8 mouse cellular contexts compared by ENCODE assay signal in the genomic region with DNA sequence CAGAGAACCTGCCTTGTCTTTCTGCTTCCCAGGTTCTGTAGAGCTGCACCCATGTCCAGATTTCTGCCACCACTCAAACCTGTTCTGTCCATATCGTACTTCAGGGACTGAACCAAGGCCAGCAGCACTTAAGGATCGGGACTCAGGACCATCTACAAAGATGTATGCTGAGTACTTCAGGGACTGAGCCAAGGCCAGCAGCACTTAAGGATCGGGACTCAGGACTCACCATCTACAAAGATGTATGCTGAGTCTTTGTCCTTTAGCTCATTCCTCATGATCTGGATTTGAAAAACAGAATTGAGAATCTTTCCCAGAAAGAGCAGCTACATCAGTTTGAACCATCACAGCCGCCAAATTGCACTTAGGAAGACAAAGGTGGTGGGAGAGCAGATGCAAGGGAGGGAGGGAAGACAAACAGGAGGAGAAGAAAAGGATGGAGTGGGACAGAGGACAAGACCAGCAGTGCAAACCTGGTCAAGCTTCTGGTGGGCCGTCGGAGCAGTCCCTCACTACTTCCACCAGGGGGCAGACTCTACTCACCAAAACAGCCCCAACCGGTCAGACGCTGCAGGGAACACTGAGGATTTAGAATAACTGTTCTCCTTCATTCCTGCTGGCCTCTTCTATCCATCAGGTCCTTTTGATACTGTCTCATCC. TPM values are rescaled to one million over a fixed set of nuclear protein-coding genes. Genes with fewer than 3 reads are reported as not detected.
DNase-seq lines count a peak whose midpoint lies in the region; ATAC-seq and TF ChIP-seq lines count a peak whose summit lies in the region.

No protein-coding gene starts in this region.

- peak; percentile 63 for ATAC-seq in kidney, postnatal 0 days (replicated peaks; ENCODE audit: low FRiP score, low read depth)
- peak; percentile 88; the same call in 1 of the 2 replicates for ATAC-seq in neural tube, embryonic 13.5 days (ENCODE audit: low read depth)
- ATAC-seq in stomach, postnatal 0 days (ENCODE audit: low FRiP score, low TSS enrichment) = peak; percentile 64; the same call in 1 of the 2 replicates

- intact Hi-C loops in heart, adult 2 months (cut with DNase I) = loop anchor here (1.0 to 2.0 kb wide), 3 partner anchors 128 to 490 kb away; no protein-coding TSS in a partner anchor

- TF ChIP-seq POLR2A in heart, adult 2 months (IDR thresholded peaks at IDR 0.05; ENCODE audit: insufficient read depth, low read depth, low read length) = no peak
- TF ChIP-seq POLR2A in liver, adult 2 months (IDR thresholded peaks at IDR 0.05; ENCODE audit: extremely low read depth, insufficient read depth, low read length) = no peak

- peaks cover 19% of the 10 kb centered on the region for H3K4me1 ChIP-seq in embryonic facial prominence, embryonic 10.5 days
- no peaks in the 10 kb centered on the region for H3K4me1 ChIP-seq in heart, adult 2 months (ENCODE audit: control insufficient read depth, insufficient read depth, low read length)
- no peaks in the 10 kb centered on the region for H3K4me1 ChIP-seq in kidney, postnatal 0 days (replicated peaks; ENCODE audit: insufficient read depth, low read length)
- no peaks in the 10 kb centered on the region for H3K4me1 ChIP-seq in liver, adult 2 months (ENCODE audit: control insufficient read depth, insufficient read depth, low read length)
- peaks cover 21% of the 10 kb centered on the region for H3K4me1 ChIP-seq in neural tube, embryonic 13.5 days (replicated peaks)
- no peaks in the 10 kb centered on the region for H3K4me1 ChIP-seq in stomach, postnatal 0 days (replicated peaks; ENCODE audit: control insufficient read depth, insufficient read depth)

- TF ChIP-seq EP300 in heart, adult 2 months (IDR thresholded peaks at IDR 0.05; ENCODE audit: insufficient read depth, low read depth, low read length) = peak; percentile 78; the same call in 1 of the 2 replicates
- TF ChIP-seq EP300 in stomach, postnatal 0 days (optimal IDR thresholded peaks at IDR 0.05) = no peak

- H3K79me2 ChIP-seq in heart, adult 2 months (replicated peaks; ENCODE audit: control insufficient read depth, insufficient read depth, low read length) = no peaks in the 10 kb centered on the region
- H3K79me2 ChIP-seq in liver, adult 2 months (ENCODE audit: control insufficient read depth, insufficient read depth, low read length) = no peaks in the 10 kb centered on the region

- peaks cover 25% of the 10 kb centered on the region for H3K27me3 ChIP-seq in embryonic facial prominence, embryonic 10.5 days (replicated peaks; ENCODE audit: low read depth, poor library complexity, severe bottlenecking)
- H3K27me3 ChIP-seq in heart, adult 2 months (ENCODE audit: control insufficient read depth, insufficient read depth, low read length) = no peaks in the 10 kb centered on the region
- no peaks in the 10 kb centered on the region for H3K27me3 ChIP-seq in kidney, postnatal 0 days (ENCODE audit: insufficient read depth, low read length)
- no peaks in the 10 kb centered on the region; the same call in 1 of the 2 replicates for H3K27me3 ChIP-seq in liver, adult 2 months (ENCODE audit: control insufficient read depth, insufficient read depth, low read length)
- no peaks in the 10 kb centered on the region for H3K27me3 ChIP-seq in neural tube, embryonic 13.5 days
- no peaks in the 10 kb centered on the region for H3K27me3 ChIP-seq in stomach, postnatal 0 days (ENCODE audit: control insufficient read depth, insufficient read depth, low read length)

- no peak overlapping the region for H3K9ac ChIP-seq in heart, adult 2 months (ENCODE audit: low read depth, low read length)
- H3K9ac ChIP-seq in kidney, postnatal 0 days (ENCODE audit: low read depth, low read length) = no peak overlapping the region
- H3K9ac ChIP-seq in liver, adult 2 months (ENCODE audit: low read depth, low read length) = no peak overlapping the region
- H3K9ac ChIP-seq in neural tube, embryonic 13.5 days = no peak overlapping the region
- peak overlapping the region; percentile 13; the same call in 1 of the 2 replicates for H3K9ac ChIP-seq in stomach, postnatal 0 days (ENCODE audit: low read length)

- H3K4me3 ChIP-seq in embryonic facial prominence, embryonic 10.5 days = no peak overlapping the region
- H3K4me3 ChIP-seq in heart, adult 2 months = no peak overlapping the region
- H3K4me3 ChIP-seq in kidney, postnatal 0 days (replicated peaks; ENCODE audit: low read depth, low read length) = no peak overlapping the region
- no peak overlapping the region for H3K4me3 ChIP-seq in liver, adult 2 months (ENCODE audit: insufficient read depth, low read depth, low read length)
- no peak overlapping the region for H3K4me3 ChIP-seq in neural tube, embryonic 13.5 days
- no peak overlapping the region for H3K4me3 ChIP-seq in stomach, postnatal 0 days (ENCODE audit: low read depth, low read length)

- peak; percentile 90 for DNase-seq in 3T3-L1 (ENCODE audit: low read depth, low spot score)
- DNase-seq in adrenal gland, postnatal 14 days = peak; percentile 84
- peak; percentile 82 for DNase-seq in embryonic facial prominence, embryonic 10.5 days (ENCODE audit: low spot score)
- peak; percentile 65 to 73 for DNase-seq in heart, adult 2 months
- DNase-seq in kidney, postnatal 0 days (ENCODE audit: low spot score) = peak; percentile 92
- DNase-seq in liver, adult 2 months (ENCODE audit: extremely low read depth, low read depth, low spot score) = peak; percentile 36
- peak; percentile 75 for DNase-seq in stomach, postnatal 0 days (ENCODE audit: low spot score)

- TF ChIP-seq CTCF in heart, adult 2 months (IDR thresholded peaks at IDR 0.05) = no peak; the same call in 1 of the 2 replicates
- TF ChIP-seq CTCF in kidney, postnatal 0 days (IDR thresholded peaks at IDR 0.05; ENCODE audit: low read depth) = peak; percentile 99
- TF ChIP-seq CTCF in liver, adult 2 months (IDR thresholded peaks at IDR 0.05; ENCODE audit: low read depth, low read length) = peak; percentile 99
- peak; percentile 99 for TF ChIP-seq CTCF in stomach, postnatal 0 days (IDR thresholded peaks at IDR 0.05; ENCODE audit: low read depth)

- H3K27ac ChIP-seq in embryonic facial prominence, embryonic 10.5 days (replicated peaks) = peak overlapping the region; percentile 25
- H3K27ac ChIP-seq in heart, adult 2 months = no peak overlapping the region
- no peak overlapping the region for H3K27ac ChIP-seq in kidney, postnatal 0 days
- no peak overlapping the region for H3K27ac ChIP-seq in liver, adult 2 months (replicated peaks; ENCODE audit: insufficient read depth, low read depth, low read length)
- no peak overlapping the region for H3K27ac ChIP-seq in neural tube, embryonic 13.5 days (replicated peaks)
- H3K27ac ChIP-seq in stomach, postnatal 0 days (replicated peaks) = no peak overlapping the region

- H3K4me2 ChIP-seq in kidney, postnatal 0 days (ENCODE audit: low read length) = no peak overlapping the region
- no peak overlapping the region for H3K4me2 ChIP-seq in neural tube, embryonic 13.5 days
- no peak overlapping the region for H3K4me2 ChIP-seq in stomach, postnatal 0 days (replicated peaks; ENCODE audit: low read depth)

- H3K9me3 ChIP-seq in embryonic facial prominence, embryonic 10.5 days = no peaks in the 10 kb centered on the region
- no peaks in the 10 kb centered on the region for H3K9me3 ChIP-seq in kidney, postnatal 0 days (replicated peaks; ENCODE audit: low read length)
- H3K9me3 ChIP-seq in neural tube, embryonic 13.5 days = no peaks in the 10 kb centered on the region
- H3K9me3 ChIP-seq in stomach, postnatal 0 days (ENCODE audit: control insufficient read depth, low read length) = no peaks in the 10 kb centered on the region

- WGBS in embryonic facial prominence, embryonic 10.5 days = 30% methylated on average over 8 of the region's 8 CpGs
- 25% methylated on average over 8 of the region's 8 CpGs for WGBS in heart, adult 2 months
- 30% methylated on average over 8 of the region's 8 CpGs for WGBS in kidney, postnatal 0 days
- 28% methylated on average over 8 of the region's 8 CpGs for WGBS in liver, adult 2 months
- WGBS in neural tube, embryonic 13.5 days = 28% methylated on average over 8 of the region's 8 CpGs
- WGBS in stomach, postnatal 0 days = 27% methylated on average over 8 of the region's 8 CpGs

- no peaks in the 10 kb centered on the region for H3K36me3 ChIP-seq in embryonic facial prominence, embryonic 10.5 days (replicated peaks)
- H3K36me3 ChIP-seq in heart, adult 2 months (ENCODE audit: control insufficient read depth, insufficient read depth, low read length) = no peaks in the 10 kb centered on the region
- H3K36me3 ChIP-seq in kidney, postnatal 0 days (ENCODE audit: insufficient read depth, low read length) = no peaks in the 10 kb centered on the region
- H3K36me3 ChIP-seq in liver, adult 2 months (ENCODE audit: control insufficient read depth, insufficient read depth, low read length) = no peaks in the 10 kb centered on the region
- H3K36me3 ChIP-seq in neural tube, embryonic 13.5 days = no peaks in the 10 kb centered on the region
- H3K36me3 ChIP-seq in stomach, postnatal 0 days (ENCODE audit: control insufficient read depth, insufficient read depth, low read length) = no peaks in the 10 kb centered on the region

RNA-seq across cellular contexts. Expression of gene Npvf, which starts 24.7 kb away (rescaled TPM):
- not detected in 2 replicates for total RNA-seq in adrenal gland, postnatal 14 days (2021)
- not detected in 2 replicates for polyA plus RNA-seq in embryonic facial prominence, embryonic 10.5 days (2016; fragmentation: Nextera tagmentation; extraction: Ambion mirVana)
- total RNA-seq in heart, adult 2 months (2021) = not detected
- not detected in 2 replicates for polyA plus RNA-seq in heart, adult 2 months (2012; rRNA removed)
- polyA plus RNA-seq in kidney, postnatal 0 days (2015; fragmentation: Nextera tagmentation; extraction: Ambion mirVana) = 0.29 and 0.46 TPM in 2 replicates
- total RNA-seq in liver, adult 2 months (2014; rRNA removed) = not detected in 2 replicates
- not detected in 2 replicates for polyA plus RNA-seq in liver, adult 2 months (2012; rRNA removed)
- polyA plus RNA-seq in neural tube, embryonic 13.5 days (2015; fragmentation: Nextera tagmentation; extraction: Ambion mirVana) = not detected in 2 replicates
- polyA plus RNA-seq in stomach, postnatal 0 days (2015; fragmentation: Nextera tagmentation; extraction: Ambion mirVana) = not detected in 2 replicates

Comparison
In these comparisons a context has a peak if more than half of its experiments do, and no peak if none do; other contexts are left out.
1. DNase-seq: peak in every context shown above with its lines; median percentile 92 in kidney, postnatal 0 days; 90 in 3T3-L1; 84 in adrenal gland, postnatal 14 days; 82 in embryonic facial prominence, embryonic 10.5 days; 75 in stomach, postnatal 0 days; 69 in heart, adult 2 months; 36 in liver, adult 2 months.